Mouse (Mus musculus) liver, embryonic 14.5 days (tissue): ENCODE data around the gene Arhgef19. TPM values are rescaled to one million over a fixed set of nuclear protein-coding genes. Genes with fewer than 3 reads are reported as not detected.

Experiments used
- ATAC-seq: fragments of 200-750 bp; cut with Nextera tagmentation; 2 replicates; pipeline ENCODE4 v1.8.0; 2017; ENCODE audit warnings: moderate number of reproducible peaks, mild to moderate bottlenecking, moderate library complexity; ENCODE audit not compliant: insufficient read depth
- DNase-seq, 3 experiments: peaks; one replicate each; pipeline ENCODE4 v3.0.0-alpha.2; 2012 to 2013; ENCODE audit warnings: low read depth in 3 of 3, low spot score in 3 of 3
- H3K27ac ChIP-seq: fragments of 300-500 bp; sonication (generic); 2 replicates; pipeline ENCODE4 v1.5.1; 2014; ENCODE audit warnings: moderate library complexity, mild to moderate bottlenecking, control low read depth, inconsistent platforms
- H3K27me3 ChIP-seq: fragments of 300-500 bp; sonication (generic); 2 replicates; pipeline ENCODE4 v1.6.1; 2014; ENCODE audit warnings: mild to moderate bottlenecking, low read length, moderate library complexity; ENCODE audit not compliant: control insufficient read depth, insufficient read depth
- H3K36me3 ChIP-seq: fragments of 300-500 bp; sonication (generic); replicated peaks from 2 replicates; pipeline ENCODE4 v1.6.1; 2014; ENCODE audit warnings: low read depth; ENCODE audit not compliant: control insufficient read depth, insufficient read depth
- H3K4me1 ChIP-seq, 2 experiments: fragments of 200-500 bp in 1 of 2; fragments of 300-500 bp in 1 of 2; sonication (generic) in 1 of 2; replicated peaks; 2 replicates each; pipeline ENCODE4 v1.6.1; 2012 to 2014; ENCODE audit warnings: antibody characterized with exemption in 1 of 2, inconsistent platforms in 1 of 2, low read length in 1 of 2; ENCODE audit not compliant: control insufficient read depth in 2 of 2, insufficient read depth in 2 of 2
- H3K4me2 ChIP-seq: fragments of 300-500 bp; sonication (generic); 2 replicates; pipeline ENCODE4 v1.6.1; 2014; ENCODE audit warnings: low read depth, mild to moderate bottlenecking, control low read depth, moderate library complexity
- H3K4me3 ChIP-seq, 2 experiments: fragments of 200-500 bp in 1 of 2; fragments of 300-500 bp in 1 of 2; sonication (generic) in 1 of 2; 2 replicates each; pipeline ENCODE4 v1.5.1; 2012 to 2014; ENCODE audit warnings: low read depth in 2 of 2, low read length in 2 of 2, mild to moderate bottlenecking in 2 of 2, control low read depth in 1 of 2, inconsistent platforms in 1 of 2, moderate library complexity in 1 of 2; ENCODE audit not compliant: insufficient read depth in 1 of 2
- H3K9ac ChIP-seq: fragments of 300-500 bp; sonication (generic); replicated peaks from 2 replicates; pipeline ENCODE4 v1.6.1; 2014; ENCODE audit warnings: mild to moderate bottlenecking, control low read depth, moderate library complexity
- H3K9me3 ChIP-seq: fragments of 300-500 bp; sonication (generic); 2 replicates; pipeline ENCODE4 v1.6.1; 2016; ENCODE audit warnings: low read length, mixed read lengths; ENCODE audit not compliant: control insufficient read depth
- CTCF ChIP-seq: IDR thresholded peaks from 2 replicates; pipeline ENCODE4 v1.5.1; 2016; ENCODE audit warnings: antibody characterized with exemption, low read depth, control low read depth
- EP300 ChIP-seq: IDR thresholded peaks from 2 replicates; pipeline ENCODE4 v1.6.1; 2016; ENCODE audit warnings: antibody characterized with exemption, low read depth
- WGBS: fragments of 180-500 bp; shearing (Covaris S2); extraction: QIAGEN DNeasy Blood & Tissue Kit; methylation state at CpG from one replicate; pipeline ENCODE4 v1.1.7; 2014; ENCODE audit not compliant: insufficient replicate concordance; 5-methylcytosine and 5-hydroxymethylcytosine counted together
- polyA plus RNA-seq, 2 experiments: library from polyadenylated mRNA; depleted of rRNA in 1 of 2; stranded (reverse) in 1 of 2; unstranded in 1 of 2; fragments of >200 nt; fragmentation: Nextera tagmentation in 1 of 2; extraction: Ambion mirVana in 1 of 2; gene quantifications; 2 replicates each; pipeline versions ENCODE4 v1.2.1 to v1.2.3; 2012 to 2014

Gene Arhgef19
- polyA plus RNA-seq, 2 experiments: 0.72 to 0.88 TPM

- H3K4me2 ChIP-seq: no peak overlapping the region
- H3K4me1 ChIP-seq: peaks cover 5 to 9% of the 10 kb centered on the region in 2 experiments
- H3K4me3 ChIP-seq: no peak overlapping the region
- DNase-seq (no peak), ATAC-seq (no peak)
- no peak for TF ChIP-seq EP300
- TF ChIP-seq CTCF: no peak
- no peak overlapping the region for H3K27ac ChIP-seq
- 9% methylated on average over 11 of the region's 11 CpGs for WGBS
- H3K9ac ChIP-seq: no peak overlapping the region
- H3K9me3 ChIP-seq: no peaks in the 10 kb centered on the region
- H3K36me3 ChIP-seq: no peaks in the 10 kb centered on the region
- peaks cover 86% of the 10 kb centered on the region for H3K27me3 ChIP-seq
These were observed 3.4 kb downstream of the Arhgef19 start for GRCm38 (mm10) chr4:141242651-141243241.

- Histone ChIP-seq H3K36me3 (no peaks in the 10 kb centered on the region), H3K4me2 (no peak overlapping the region), H3K27ac (no peak overlapping the region), H3K4me3 (no peak overlapping the region), H3K9me3 (no peaks in the 10 kb centered on the region), H3K27me3 (peaks cover 89% of the 10 kb centered on the region), H3K9ac (no peak overlapping the region), H3K4me1 (peaks cover 5 to 9% of the 10 kb centered on the region in 2 experiments)
- no peak for DNase-seq
- 33% methylated on average over 5 of the region's 5 CpGs for WGBS
- ATAC-seq: no peak
- no peak for TF ChIP-seq CTCF
- TF ChIP-seq EP300: no peak
These were observed 4.3 kb downstream of the Arhgef19 start for GRCm38 (mm10) chr4:141243636-141244035.

GRCm38 (mm10) chr4:141244401-141244800 is 5.1 kb downstream of the Arhgef19 start:
- Histone ChIP-seq H3K9ac (no peak overlapping the region), H3K4me2 (no peak overlapping the region), H3K9me3 (no peaks in the 10 kb centered on the region), H3K36me3 (no peaks in the 10 kb centered on the region), H3K27me3 (peaks cover 89% of the 10 kb centered on the region), H3K27ac (no peak overlapping the region), H3K4me1 (peaks cover 5 to 9% of the 10 kb centered on the region in 2 experiments; a peak in 3 of 4 replicates), H3K4me3 (no peak overlapping the region)
- ATAC-seq (no peak), DNase-seq (no peak)
- 35% methylated on average over 5 of the region's 5 CpGs for WGBS
- no peak for TF ChIP-seq CTCF
- no peak for TF ChIP-seq EP300

GRCm38 (mm10) chr4:141244931-141245425 is 5.7 kb downstream of the Arhgef19 start:
- TF ChIP-seq EP300 (no peak), CTCF (no peak)
- DNase-seq (no peak), ATAC-seq (no peak)
- Histone ChIP-seq H3K27ac (no peak overlapping the region), H3K9ac (no peak overlapping the region), H3K4me2 (no peak overlapping the region), H3K9me3 (no peaks in the 10 kb centered on the region), H3K4me1 (peaks cover 5 to 7% of the 10 kb centered on the region in 2 experiments; a peak in 3 of 4 replicates), H3K27me3 (peaks cover 87% of the 10 kb centered on the region), H3K36me3 (no peaks in the 10 kb centered on the region), H3K4me3 (no peak overlapping the region)
- WGBS: 25% methylated on average over 9 of the region's 9 CpGs

GRCm38 (mm10) chr4:141246089-141246997 is 7.0 kb downstream of the Arhgef19 start:
- no peak for ATAC-seq
- no peaks in the 10 kb centered on the region for H3K36me3 ChIP-seq
- no peaks in the 10 kb centered on the region; a peak in 1 of 4 replicates for H3K4me1 ChIP-seq
- peaks cover 74% of the 10 kb centered on the region for H3K27me3 ChIP-seq
- no peaks in the 10 kb centered on the region for H3K9me3 ChIP-seq
- WGBS: 22% methylated on average over 24 of the region's 24 CpGs
- no peak overlapping the region for H3K4me3 ChIP-seq
- no peak overlapping the region for H3K9ac ChIP-seq
- TF ChIP-seq CTCF: no peak
- no peak for TF ChIP-seq EP300
- no peak for DNase-seq
- no peak overlapping the region for H3K27ac ChIP-seq
- H3K4me2 ChIP-seq: no peak overlapping the region
